Mouse (Mus musculus): ENCODE measurements at regions not wholly inside any gene's neighbourhood (a gene's known extent, or its start where the extent isn't known, plus 50 kb on each side); places are given as distances from the start of the nearest gene placed in this dataset.

DNA sequence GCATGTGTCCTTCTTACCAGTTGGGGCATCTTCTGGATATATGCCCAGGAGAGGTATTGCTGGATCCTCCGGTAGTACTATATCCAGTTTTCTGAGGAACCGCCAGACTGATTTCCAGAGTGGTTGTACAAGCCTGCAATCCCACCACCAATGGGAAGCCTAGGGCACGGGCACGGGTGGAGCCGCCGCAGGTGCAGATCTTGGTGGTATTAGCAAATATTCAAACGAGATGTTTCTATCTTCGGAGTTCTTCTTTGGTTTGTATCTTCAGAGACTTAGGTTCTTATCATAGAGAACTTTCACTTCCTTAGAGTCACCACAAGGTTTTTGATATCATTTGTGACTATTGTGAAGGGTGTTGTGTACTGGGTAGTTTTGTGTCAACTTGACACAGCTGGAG lies 103.1 kb downstream of the Btbd35f12 start:
- DNase-seq = peak; percentile 4

All from lung, postnatal 10 days (tissue).